Mouse (Mus musculus): ENCODE results near the gene Hoxc5. TPM values are rescaled to one million over a fixed set of nuclear protein-coding genes. Genes with fewer than 3 reads are reported as not detected.

The Hoxc5 gene
- total RNA-seq (2021): not detected
- long read RNA-seq, experiment 1: 0 reads
- long read RNA-seq, experiment 2: 0 reads

DNA sequence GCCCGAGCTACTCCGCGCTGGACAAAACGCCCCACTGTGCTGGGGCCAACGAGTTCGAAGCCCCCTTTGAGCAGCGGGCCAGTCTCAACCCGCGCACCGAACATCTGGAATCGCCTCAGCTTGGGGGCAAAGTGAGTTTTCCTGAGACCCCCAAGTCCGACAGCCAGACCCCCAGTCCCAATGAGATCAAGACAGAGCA lies at the start of gene Hoxc5:
TSS of gene Hoxc5 (plus strand) at position 132 of the 199 bp plus-strand sequence.
- no peak for DNase-seq (ENCODE audit: low spot score in 2 of 2)
- intact Hi-C loops (cut with DNase I): loop anchor here (10.0 kb wide), 1 partner anchor 272 kb away; no protein-coding TSS in a partner anchor

DNA sequence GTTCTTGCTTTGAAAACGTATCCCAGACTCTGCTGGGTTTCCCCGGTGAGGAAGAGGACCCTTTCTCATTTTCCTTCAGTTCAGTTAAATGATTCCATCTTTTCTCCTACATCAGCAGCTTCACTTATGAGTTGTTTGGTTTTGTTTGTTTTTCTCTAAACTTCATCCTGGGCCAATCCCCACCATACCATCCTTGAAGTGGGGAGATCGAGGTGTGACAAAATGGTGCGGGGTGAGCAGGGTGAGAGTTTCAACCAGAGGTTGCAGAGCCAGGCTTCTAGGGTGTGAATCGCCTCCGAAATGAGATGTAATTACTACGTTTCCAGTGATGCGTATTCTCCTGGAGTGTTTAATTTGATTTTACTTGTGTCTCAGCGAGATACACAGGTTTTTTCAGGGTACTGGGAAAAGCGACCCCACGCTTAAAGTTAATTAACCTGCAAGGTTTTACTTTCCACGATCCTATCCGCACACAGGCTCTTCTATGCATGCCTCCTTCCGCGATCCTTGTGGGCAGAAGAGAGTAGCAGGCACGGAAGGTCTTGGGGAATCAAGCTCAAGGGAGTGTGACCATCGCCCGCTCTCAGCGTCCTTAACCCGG lies 49.2 kb upstream of the Hoxc5 start:
- intact Hi-C loops (cut with DNase I): no loop called here
- DNase-seq (ENCODE audit: low spot score in 2 of 2): no peak

DNA sequence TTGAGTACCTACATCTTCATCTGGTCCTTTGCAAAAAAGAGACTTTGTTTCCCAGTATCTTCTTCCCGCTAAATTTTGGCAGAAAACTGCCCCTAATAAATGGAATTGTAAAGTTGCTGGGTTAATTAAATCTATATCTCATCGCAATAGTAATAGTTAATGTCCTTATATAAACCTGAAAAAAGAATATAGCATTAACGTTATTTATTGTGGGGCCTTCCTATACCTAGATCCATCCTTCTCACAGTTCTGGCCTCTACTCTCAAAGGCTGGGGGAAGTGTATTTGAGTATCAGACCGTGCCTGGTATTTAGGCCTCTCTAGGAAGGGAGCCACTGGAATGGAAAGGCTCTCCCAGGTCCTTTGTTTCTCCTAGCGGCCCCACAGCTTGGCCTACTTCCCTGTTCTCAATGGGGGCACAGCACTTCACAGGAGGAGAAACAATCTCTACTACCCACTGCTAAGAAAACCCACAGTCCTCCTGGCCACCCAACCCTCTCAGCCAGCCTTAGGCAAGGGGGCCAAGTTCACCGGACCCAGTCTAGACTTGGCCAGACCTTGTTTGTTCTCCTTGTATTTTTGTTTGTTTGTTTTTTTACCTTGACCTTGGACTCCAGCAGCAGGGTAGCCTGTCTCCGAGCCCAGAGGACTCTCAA lies 48.5 kb upstream of the Hoxc5 start:
- intact Hi-C loops (cut with DNase I): no loop called here
- no peak for DNase-seq (ENCODE audit: low spot score in 2 of 2)

- DNase-seq (ENCODE audit: low spot score in 2 of 2): no peak
- intact Hi-C loops (cut with DNase I): no loop called here
These were observed 47.7 kb upstream of the Hoxc5 start for GRCm38 (mm10) chr15:102919336-102920180.

DNA sequence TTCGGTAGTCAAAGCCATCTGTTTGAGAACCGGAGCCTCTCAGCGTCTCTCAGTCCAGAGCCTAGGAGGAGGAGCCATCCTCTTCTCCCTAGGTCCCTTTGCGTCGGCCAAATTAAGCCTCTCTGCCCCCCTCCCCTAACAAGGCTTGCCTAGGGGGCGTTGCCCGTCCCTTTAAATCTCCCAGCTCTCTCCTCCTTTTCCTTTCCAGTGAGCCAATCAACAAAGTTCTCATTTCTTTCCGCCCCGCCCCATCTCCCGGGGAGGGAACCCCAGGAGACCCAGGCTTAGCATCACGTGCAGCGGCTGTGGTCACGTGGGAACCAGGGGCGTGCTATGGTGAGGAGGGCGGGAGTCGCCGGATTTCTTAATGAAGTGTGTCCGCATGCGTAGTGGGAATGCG lies 46.6 kb upstream of the Hoxc5 start:
- intact Hi-C loops (cut with DNase I): no loop called here
- DNase-seq (ENCODE audit: low spot score in 2 of 2): no peak

DNA sequence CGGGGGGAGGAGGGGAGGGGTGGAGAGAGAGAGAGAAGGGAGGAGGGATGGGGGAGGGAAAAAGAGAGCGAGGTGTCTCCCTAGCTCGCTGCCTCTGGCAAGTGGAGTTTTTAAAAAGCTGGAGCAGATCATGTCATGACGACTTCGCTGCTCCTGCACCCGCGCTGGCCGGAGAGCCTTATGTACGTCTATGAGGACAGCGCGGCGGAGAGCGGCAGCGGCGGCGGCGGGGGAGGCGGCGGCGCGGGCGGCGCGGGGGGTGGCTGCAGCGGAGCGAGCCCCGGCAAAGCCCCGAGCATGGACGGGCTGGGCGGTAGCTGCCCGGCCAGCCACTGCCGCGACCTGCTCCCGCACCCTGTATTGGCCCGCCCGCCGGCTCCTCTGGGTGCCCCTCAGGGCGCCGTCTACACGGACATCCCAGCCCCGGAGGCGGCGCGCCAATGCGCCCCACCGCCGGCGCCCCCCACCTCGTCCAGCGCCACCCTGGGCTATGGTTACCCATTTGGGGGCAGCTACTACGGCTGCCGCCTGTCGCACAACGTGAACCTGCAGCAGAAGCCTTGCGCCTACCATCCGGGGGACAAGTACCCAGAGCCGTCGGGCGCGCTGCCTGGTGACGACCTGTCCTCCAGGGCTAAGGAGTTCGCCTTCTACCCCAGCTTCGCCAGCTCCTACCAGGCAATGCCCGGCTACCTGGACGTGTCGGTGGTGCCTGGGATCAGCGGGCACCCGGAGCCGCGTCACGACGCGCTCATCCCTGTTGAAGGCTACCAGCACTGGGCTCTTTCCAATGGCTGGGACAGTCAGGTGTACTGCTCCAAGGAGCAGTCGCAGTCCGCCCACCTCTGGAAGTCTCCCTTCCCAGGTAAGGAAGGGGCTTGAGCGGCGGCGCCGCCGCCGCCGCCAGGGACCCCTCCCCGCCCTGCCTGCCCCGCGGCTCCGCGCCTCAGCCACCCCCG lies 45.9 kb upstream of the Hoxc5 start, which contains the start of gene Hoxc13:
TSS of gene Hoxc13 (plus strand) at position 51 of the 959 bp plus-strand sequence.
- intact Hi-C loops (cut with DNase I): no loop called here
- no peak for DNase-seq (ENCODE audit: low spot score in 2 of 2)

- intact Hi-C loops (cut with DNase I): no loop called here
- DNase-seq (ENCODE audit: low spot score in 2 of 2): no peak
These were observed 45.3 kb upstream of the Hoxc5 start for GRCm38 (mm10) chr15:102922012-102922362.

- intact Hi-C loops (cut with DNase I): no loop called here
These were observed 44.4 kb upstream of the Hoxc5 start for GRCm38 (mm10) chr15:102922636-102923500.

GRCm38 (mm10) chr15:102927032-102927645 lies 40.1 kb upstream of the Hoxc5 start:
- DNase-seq (ENCODE audit: low spot score in 2 of 2): no peak
- intact Hi-C loops (cut with DNase I): no loop called here

More at GRCm38 (mm10) chr15:102922636-102923500, 44.4 kb upstream of the Hoxc5 start:
- no peak for DNase-seq (ENCODE audit: low spot score in 2 of 2)

GRCm38 (mm10) chr15:102931706-102932358 lies 35.4 kb upstream of the Hoxc5 start:
- intact Hi-C loops (cut with DNase I): no loop called here

DNA sequence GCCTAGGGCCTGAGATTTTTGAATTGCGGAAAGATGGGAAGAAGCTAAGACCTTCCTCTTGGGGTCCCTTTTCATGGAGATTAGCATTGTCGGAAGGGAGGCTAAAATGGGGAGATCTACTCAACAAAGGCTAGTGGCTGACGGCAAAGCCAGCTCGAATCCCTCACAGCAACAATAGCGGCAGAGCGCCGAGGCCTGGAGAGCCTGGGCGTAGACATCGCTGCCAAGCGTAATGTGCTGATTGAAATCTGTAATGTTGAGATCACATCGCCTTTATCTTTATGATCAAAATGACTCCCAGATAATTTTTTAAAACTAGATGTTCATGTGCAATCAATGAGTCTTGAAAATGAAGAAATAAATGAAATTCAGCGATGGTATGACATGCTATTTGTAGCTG lies 32.8 kb upstream of the Hoxc5 start:
- no peak for DNase-seq (ENCODE audit: low spot score in 2 of 2)
- intact Hi-C loops (cut with DNase I): no loop called here

More at GRCm38 (mm10) chr15:102931706-102932358, 35.4 kb upstream of the Hoxc5 start:
- DNase-seq (ENCODE audit: low spot score in 2 of 2): no peak

DNA sequence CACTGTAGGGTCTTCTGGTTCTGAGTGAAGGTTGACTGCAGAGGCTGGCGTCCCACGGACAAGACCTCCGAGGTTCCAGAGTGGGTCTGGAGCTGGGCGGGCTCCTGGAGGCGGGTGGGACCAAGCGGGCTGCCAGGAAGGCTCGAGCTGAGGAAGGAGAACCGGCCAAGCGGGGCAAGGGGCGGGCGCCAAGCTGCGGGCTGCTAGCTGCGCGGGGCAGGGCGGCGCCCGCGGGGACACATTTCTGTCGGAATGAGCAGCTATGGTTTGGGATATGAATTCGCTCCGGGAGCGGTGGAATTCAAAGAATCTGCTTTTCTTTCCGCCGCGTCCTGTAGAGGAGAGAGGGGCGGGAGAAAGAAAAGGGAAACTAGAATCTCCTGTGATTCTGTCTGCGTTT lies 32.3 kb upstream of the Hoxc5 start:
- DNase-seq (ENCODE audit: low spot score in 2 of 2): no peak
- intact Hi-C loops (cut with DNase I): no loop called here

GRCm38 (mm10) chr15:102936279-102936972 lies 30.8 kb upstream of the Hoxc5 start, which contains the start of gene Hoxc12:
Gene Hoxc12, plus strand, starts transcription at chr15:102936757.
- no peak for DNase-seq (ENCODE audit: low spot score in 2 of 2)
- intact Hi-C loops (cut with DNase I): no loop called here

DNA sequence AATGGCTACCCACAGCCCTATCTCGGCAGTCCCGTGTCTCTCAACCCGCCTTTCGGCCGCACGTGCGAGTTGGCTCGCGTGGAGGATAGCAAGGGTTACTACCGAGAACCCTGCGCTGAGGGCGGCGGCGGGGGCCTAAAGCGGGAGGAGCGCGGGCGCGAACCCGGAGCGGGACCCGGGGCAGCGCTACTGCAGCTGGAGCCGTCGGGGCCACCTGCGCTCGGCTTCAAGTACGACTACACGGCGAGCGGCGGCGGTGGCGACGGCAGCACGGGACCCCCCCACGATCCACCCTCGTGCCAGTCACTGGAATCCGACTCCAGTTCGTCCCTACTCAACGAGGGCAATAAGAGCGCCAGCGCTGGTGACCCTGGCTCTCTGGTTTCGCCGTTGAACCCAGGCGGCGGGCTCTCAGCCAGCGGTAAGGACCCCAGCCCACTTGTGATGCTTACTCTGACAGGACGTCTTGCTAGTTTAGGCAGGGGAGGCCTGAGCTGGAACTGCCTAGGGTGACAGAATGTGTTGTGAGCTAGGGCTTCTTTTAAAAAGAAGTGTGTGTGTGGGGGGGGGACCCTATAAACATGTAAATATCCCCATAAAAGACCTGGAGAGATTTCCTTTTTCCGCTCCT lies 30.1 kb upstream of the Hoxc5 start:
- DNase-seq (ENCODE audit: low spot score in 2 of 2): no peak
- intact Hi-C loops (cut with DNase I): no loop called here

DNA sequence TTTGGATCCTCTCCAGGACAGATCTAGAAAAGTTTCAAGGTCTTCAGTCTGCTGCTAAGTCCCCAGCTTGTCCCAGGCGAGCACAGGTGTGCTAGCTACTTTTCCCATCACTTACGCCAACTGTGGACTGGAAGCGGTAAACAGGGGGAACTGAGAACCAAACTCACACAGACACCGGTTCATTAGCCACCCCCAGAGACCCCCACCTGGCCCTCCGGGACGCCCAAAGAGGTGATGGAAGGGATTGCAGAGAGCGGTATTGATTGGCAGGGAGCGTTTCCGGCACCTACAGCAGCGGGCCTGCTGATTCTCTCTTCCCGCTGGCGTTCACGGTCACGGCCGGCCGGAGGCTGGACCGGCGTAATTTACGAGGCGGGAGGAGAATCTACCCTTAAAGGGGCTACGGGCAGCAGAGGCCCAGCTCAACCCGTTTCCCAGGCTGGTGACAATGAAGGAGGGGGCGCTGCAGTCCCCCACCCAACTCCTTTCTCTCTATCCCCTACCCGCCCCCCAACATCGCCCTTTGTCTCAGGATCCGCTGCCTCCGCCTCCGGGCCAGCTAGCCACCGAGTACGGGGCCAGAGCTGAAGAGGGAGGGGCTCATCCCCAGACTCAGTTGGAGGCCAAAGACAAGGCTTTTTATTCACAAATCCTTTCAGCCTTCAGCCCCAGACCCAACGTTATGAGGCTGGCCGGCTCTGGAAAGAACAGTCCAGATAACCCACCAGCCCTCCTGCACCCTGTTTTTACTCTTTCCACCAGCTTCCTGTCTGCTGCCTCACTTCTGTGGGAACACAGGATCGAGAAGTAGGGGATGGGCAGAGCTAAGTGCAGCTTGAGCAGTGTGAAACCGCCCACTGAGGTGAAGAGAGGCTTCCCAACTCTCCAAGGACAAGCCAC lies 27.7 kb upstream of the Hoxc5 start:
- intact Hi-C loops (cut with DNase I): no loop called here
- no peak for DNase-seq (ENCODE audit: low spot score in 2 of 2)

Data from left cerebral cortex, postnatal 14 days (tissue).